Mouse (Mus musculus) stomach, postnatal 0 days (tissue): Measurements from ENCODE around the gene Carns1.

Experiments
- CTCF ChIP-seq: IDR thresholded peaks from 2 replicates; pipeline ENCODE4 v1.5.1; 2016; ENCODE audit warnings: antibody characterized with exemption, low read depth, mild to moderate bottlenecking, moderate library complexity
- EP300 ChIP-seq: optimal IDR thresholded peaks from 2 replicates; pipeline ENCODE3; 2016; ENCODE audit warnings: antibody characterized with exemption

GRCm38 (mm10) chr19:4119716-4120487, 55.4 kb downstream of the Carns1 start:
- TF ChIP-seq CTCF = no peak
- TF ChIP-seq EP300 = no peak
